Mouse (Mus musculus) bone marrow, adult 2 months (tissue): ENCODE data around the gene Rfx1. TPM values are rescaled to one million over a fixed set of nuclear protein-coding genes. Genes with fewer than 3 reads are reported as not detected.
A peak's percentile ranks its signal among the peaks of the same experiment; 100 is the strongest.

ENCODE experiments used
- H3K27ac ChIP-seq: fragments of 200-500 bp; 2 replicates; pipeline ENCODE4 v1.5.1; 2012; ENCODE audit warnings: low read depth, mild to moderate bottlenecking, control low read depth, inconsistent platforms, low read length; ENCODE audit not compliant: control insufficient read depth, poor library complexity, insufficient read depth
- H3K4me1 ChIP-seq: fragments of 200-500 bp; 2 replicates; pipeline ENCODE4 v1.6.1; 2011; ENCODE audit warnings: low read length; ENCODE audit not compliant: control insufficient read depth, insufficient read depth
- H3K4me3 ChIP-seq: fragments of 200-500 bp; replicated peaks from 2 replicates; pipeline ENCODE3; 2011; ENCODE audit warnings: mild to moderate bottlenecking, low read depth, low read length, control low read depth; ENCODE audit not compliant: control insufficient read depth
- CTCF ChIP-seq: fragments of 200-500 bp; IDR thresholded peaks from 2 replicates; pipeline ENCODE4 v1.5.1; 2011; ENCODE audit warnings: low read length, control low read depth; ENCODE audit not compliant: control insufficient read depth, insufficient read depth
- POLR2A ChIP-seq: fragments of 200-500 bp; IDR thresholded peaks from 2 replicates; pipeline ENCODE4 v1.6.1; 2011; ENCODE audit warnings: low read depth, mild to moderate bottlenecking, control low read depth, low read length, borderline replicate concordance; ENCODE audit not compliant: control insufficient read depth
- WGBS: fragments of 180-500 bp; shearing (Covaris S2); methylation state at CpG from one replicate; pipeline ENCODE4 v1.1.7; 2018; 5-methylcytosine and 5-hydroxymethylcytosine counted together
- polyA plus RNA-seq: library from polyadenylated mRNA; stranded (reverse); fragments of >200 nt; gene quantifications from 2 replicates; pipeline ENCODE4 v1.2.4, GENCODE M21; 2011; ENCODE audit warnings: low replicate concordance; ENCODE audit not compliant: missing spikeins, insufficient read depth, insufficient read length

Gene Rfx1
- 12.2 and 20.7 TPM in 2 replicates for polyA plus RNA-seq

DNA sequence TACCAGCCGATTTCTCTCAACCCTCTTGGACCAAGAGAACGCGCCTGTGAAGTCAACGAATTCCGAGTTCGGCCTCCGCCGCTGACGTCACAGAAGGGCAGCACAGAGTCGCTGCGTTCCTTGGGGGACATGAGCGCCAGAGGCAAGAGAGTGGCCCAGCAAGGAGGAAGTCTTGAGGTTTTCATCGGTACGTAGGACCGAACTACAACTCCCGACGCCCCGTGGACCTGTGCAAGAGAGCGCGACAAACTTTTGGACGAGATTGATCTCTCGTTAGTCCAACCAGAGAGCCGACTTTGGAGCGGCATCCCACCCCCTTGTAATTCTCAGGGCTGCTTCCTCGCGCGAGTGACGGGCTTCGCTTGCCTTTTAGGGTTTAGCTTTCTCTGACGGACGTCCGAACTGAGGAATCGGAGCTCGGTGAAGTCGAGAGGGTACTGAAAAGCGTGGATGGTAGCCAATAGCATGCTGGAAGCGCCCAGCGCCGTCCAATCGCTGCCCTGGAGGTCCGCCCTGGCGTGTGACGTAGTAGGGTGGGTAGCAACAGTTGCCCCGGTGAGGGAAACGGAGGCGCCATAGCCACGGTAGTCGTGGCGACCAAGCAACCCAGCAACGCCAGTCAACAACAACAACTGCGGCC, at the start of gene Rfx1:
Rfx1 (plus strand) TSS at position 544 of the 640 bp plus-strand sequence.
- peaks cover 7% of the 10 kb centered on the region; the same call in 1 of the 2 replicates for H3K4me1 ChIP-seq
- WGBS = under 1% methylated on average over 51 of the region's 51 CpGs
- peak within 1 kb of the TSS; percentile 63 for H3K4me3 ChIP-seq
- peak within 1 kb of the TSS; percentile 96 for H3K27ac ChIP-seq
- TF ChIP-seq POLR2A = peak; percentile 89
- TF ChIP-seq CTCF = no peak; the same call in 1 of the 2 replicates

DNA sequence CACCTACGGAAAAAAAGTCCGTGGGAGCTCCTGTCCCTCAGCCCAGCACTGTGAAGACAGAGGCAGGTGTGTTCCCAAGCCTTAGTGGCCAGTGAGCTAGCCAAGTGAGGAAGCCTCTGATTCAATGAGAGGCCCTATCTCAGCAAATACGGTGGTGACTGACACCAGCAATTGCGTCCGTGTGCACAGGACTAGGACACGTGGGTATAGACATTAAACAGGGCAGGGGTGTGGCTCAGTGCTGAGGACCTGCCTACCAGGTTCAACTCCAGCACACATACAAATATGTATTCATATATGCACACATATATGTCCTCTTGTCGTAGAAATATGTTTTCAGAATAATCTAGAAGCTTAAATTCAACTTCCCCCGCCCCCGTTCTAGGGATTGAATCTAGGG, 46.9 kb upstream of the Rfx1 start:
- TF ChIP-seq POLR2A (no peak), CTCF (no peak)
- H3K27ac ChIP-seq = no peak overlapping the region
- no peak overlapping the region for H3K4me3 ChIP-seq
- WGBS = 52% methylated on average over 9 of the region's 9 CpGs
- H3K4me1 ChIP-seq = no peaks in the 10 kb centered on the region

GRCm38 (mm10) chr8:84021096-84021495, 45.5 kb upstream of the Rfx1 start, which contains the start of gene Palm3:
Gene Palm3 (plus strand): TSS chr8:84021471.
- WGBS = 48% methylated on average over 18 of the region's 18 CpGs
- no peak for TF ChIP-seq CTCF
- no peak for TF ChIP-seq POLR2A
- H3K4me3 ChIP-seq = no peak within 1 kb of the TSS
- H3K27ac ChIP-seq = no peak within 1 kb of the TSS
- H3K4me1 ChIP-seq = no peaks in the 10 kb centered on the region

DNA sequence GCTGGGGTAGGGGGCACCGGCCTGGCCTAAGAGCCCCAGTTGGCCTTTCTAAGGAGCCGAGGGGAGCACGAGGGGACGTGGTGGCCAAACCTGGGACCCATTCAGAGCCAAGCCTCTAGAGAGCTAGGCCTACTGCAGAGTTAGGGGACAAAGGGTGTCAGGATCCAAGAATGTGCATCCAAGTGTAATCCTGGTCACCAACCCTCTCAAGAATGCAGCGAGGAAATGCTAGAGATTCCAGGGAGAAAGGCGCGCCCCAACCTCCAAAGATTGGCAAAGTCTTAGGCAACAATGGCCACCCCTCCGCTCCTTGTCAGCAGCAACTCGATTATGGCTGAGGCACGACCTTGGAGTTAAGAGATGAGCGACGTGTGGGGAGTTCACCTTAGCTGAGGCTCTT, 45.1 kb upstream of the Rfx1 start:
- TF ChIP-seq CTCF = no peak
- TF ChIP-seq POLR2A = no peak
- Histone ChIP-seq H3K27ac (no peak overlapping the region), H3K4me3 (no peak overlapping the region), H3K4me1 (no peaks in the 10 kb centered on the region)
- 70% methylated on average over 12 of the region's 12 CpGs for WGBS

- no peak overlapping the region for H3K27ac ChIP-seq
- whole genome bisulfite sequencing = 15% methylated on average over 5 of the region's 5 CpGs
- H3K4me1 ChIP-seq = no peaks in the 10 kb centered on the region
- H3K4me3 ChIP-seq = no peak overlapping the region
- TF ChIP-seq POLR2A = no peak
- no peak for TF ChIP-seq CTCF
Measured at GRCm38 (mm10) chr8:84023085-84023484, 43.5 kb upstream of the Rfx1 start.

- Histone ChIP-seq H3K4me3 (no peak overlapping the region), H3K4me1 (no peaks in the 10 kb centered on the region), H3K27ac (no peak overlapping the region)
- WGBS = 82% methylated on average over 1 of the region's 1 CpGs
- TF ChIP-seq POLR2A (no peak), CTCF (no peak)
Measured at GRCm38 (mm10) chr8:84023631-84024030, 43.0 kb upstream of the Rfx1 start.

GRCm38 (mm10) chr8:84024171-84024570, 42.5 kb upstream of the Rfx1 start:
- 21% methylated on average over 10 of the region's 10 CpGs for WGBS
- no peak for TF ChIP-seq POLR2A
- TF ChIP-seq CTCF = peak; percentile 85
- H3K4me1 ChIP-seq = no peaks in the 10 kb centered on the region
- H3K4me3 ChIP-seq = no peak overlapping the region
- no peak overlapping the region for H3K27ac ChIP-seq

DNA sequence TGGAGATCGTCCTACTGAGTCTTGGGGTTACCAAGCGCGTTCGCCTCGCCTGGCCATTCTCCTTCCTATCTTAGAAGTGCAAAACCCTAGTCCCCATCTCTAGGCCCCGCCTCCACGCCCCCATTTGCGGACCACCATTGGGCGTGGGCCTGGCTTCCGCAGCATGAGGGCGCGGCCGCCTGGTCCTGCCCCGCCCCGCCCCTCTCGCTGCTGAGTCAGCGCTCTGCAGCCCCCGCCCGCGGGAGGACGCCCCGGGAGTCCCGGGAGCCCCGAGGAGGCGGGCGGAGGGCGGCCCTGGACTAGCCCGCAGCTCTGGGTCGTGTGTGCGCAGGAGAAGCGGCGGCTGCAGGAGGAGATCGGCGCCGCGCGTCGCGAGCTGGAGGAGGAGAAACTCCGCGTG, 40.8 kb upstream of the Rfx1 start:
- H3K27ac ChIP-seq = no peak overlapping the region
- H3K4me1 ChIP-seq = no peaks in the 10 kb centered on the region
- H3K4me3 ChIP-seq = no peak overlapping the region
- no peak for TF ChIP-seq CTCF
- no peak for TF ChIP-seq POLR2A
- WGBS = under 1% methylated on average over 41 of the region's 41 CpGs

GRCm38 (mm10) chr8:84027449-84027848, 39.2 kb upstream of the Rfx1 start:
- H3K27ac ChIP-seq = no peak overlapping the region
- no peaks in the 10 kb centered on the region for H3K4me1 ChIP-seq
- TF ChIP-seq POLR2A (no peak), CTCF (no peak)
- WGBS = 3% methylated on average over 10 of the region's 10 CpGs
- H3K4me3 ChIP-seq = no peak overlapping the region
